Mouse (Mus musculus) kidney, embryonic 15.5 days (tissue): ENCODE measurements around the gene Mrps9. TPM values are rescaled to one million over a fixed set of nuclear protein-coding genes. Genes with fewer than 3 reads are reported as not detected.

Source experiments
- ATAC-seq: fragments of 200-750 bp; cut with Nextera tagmentation; replicated peaks from 2 replicates; pipeline ENCODE4 v1.8.0; 2017; ENCODE audit warnings: moderate TSS enrichment; ENCODE audit not compliant: low FRiP score
- H3K27ac ChIP-seq: fragments of 300-500 bp; sonication (generic); 2 replicates; pipeline ENCODE4 v1.5.1; 2015; ENCODE audit warnings: mild to moderate bottlenecking, inconsistent platforms
- H3K27me3 ChIP-seq: fragments of 300-500 bp; sonication (generic); 2 replicates; pipeline ENCODE4 v1.6.1; 2015; ENCODE audit warnings: inconsistent platforms
- H3K36me3 ChIP-seq: fragments of 300-500 bp; sonication (generic); 2 replicates; pipeline ENCODE4 v1.6.1; 2015; ENCODE audit warnings: inconsistent platforms
- H3K4me1 ChIP-seq: fragments of 300-500 bp; sonication (generic); 2 replicates; pipeline ENCODE4 v1.6.1; 2015; ENCODE audit warnings: inconsistent platforms
- H3K4me2 ChIP-seq: fragments of 300-500 bp; sonication (generic); 2 replicates; pipeline ENCODE4 v1.6.1; 2015; ENCODE audit warnings: moderate library complexity, mild to moderate bottlenecking, inconsistent platforms
- H3K4me3 ChIP-seq: fragments of 300-500 bp; sonication (generic); replicated peaks from 2 replicates; pipeline ENCODE4 v1.5.1; 2015; ENCODE audit warnings: mild to moderate bottlenecking, inconsistent platforms
- H3K9ac ChIP-seq: fragments of 300-500 bp; sonication (generic); 2 replicates; pipeline ENCODE4 v1.6.1; 2015; ENCODE audit warnings: mild to moderate bottlenecking, inconsistent platforms
- H3K9me3 ChIP-seq: fragments of 300-500 bp; sonication (generic); replicated peaks from 2 replicates; pipeline ENCODE4 v1.6.1; 2016; ENCODE audit warnings: inconsistent platforms
- WGBS: fragments of 180-500 bp; shearing (Covaris S2); methylation state at CpG from one replicate; pipeline ENCODE4 v1.1.7; 2015; ENCODE audit warnings: mixed read lengths; 5-methylcytosine and 5-hydroxymethylcytosine counted together
- polyA plus RNA-seq: library from polyadenylated mRNA; unstranded; fragments of >200 nt; fragmentation: Nextera tagmentation; extraction: Ambion mirVana; gene quantifications from 2 replicates; pipeline ENCODE4 v1.2.1, GENCODE M21; 2015

Mrps9 gene
- polyA plus RNA-seq = 56.3 and 58.8 TPM in 2 replicates

DNA sequence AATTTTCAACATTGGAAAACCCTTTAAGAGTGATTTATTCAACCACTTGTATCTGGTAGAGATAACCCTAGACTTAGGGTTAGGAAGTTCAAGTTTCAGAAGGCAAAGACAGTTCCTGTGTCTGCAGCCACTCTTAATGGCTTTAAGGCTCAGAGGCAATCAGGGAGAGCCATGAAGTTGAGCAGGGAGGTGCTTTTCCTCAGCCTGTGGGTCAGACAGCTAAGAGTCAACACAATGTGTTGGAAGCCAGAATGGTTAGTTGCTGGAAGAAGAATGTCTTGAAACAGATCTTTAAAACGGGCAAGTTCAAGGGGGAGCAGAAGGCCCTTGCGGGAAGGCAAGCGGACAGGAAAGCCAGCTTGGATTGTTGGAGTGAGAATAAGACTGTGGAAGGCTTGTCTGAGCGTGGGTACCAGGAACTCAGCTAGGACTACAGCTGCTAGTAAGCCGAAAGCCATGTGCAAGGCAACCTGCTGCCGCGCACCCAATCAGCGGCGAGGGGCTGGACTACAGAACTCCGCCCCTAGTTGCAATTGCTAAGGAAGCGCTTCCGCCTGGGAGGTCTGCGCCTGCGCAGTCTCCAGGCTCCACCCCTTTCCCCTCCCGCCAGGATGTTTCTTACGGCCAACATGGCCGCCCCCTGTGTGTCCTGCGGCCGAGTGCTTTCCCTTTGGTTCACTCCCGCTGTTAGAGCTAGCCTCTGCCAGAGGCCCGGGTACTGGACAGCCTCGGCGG lies at the start of gene Mrps9:
Mrps9 (plus strand) TSS at position 571 of the 735 bp plus-strand sequence.
- H3K27ac ChIP-seq = peak within 1 kb of the TSS; percentile 67
- peaks cover 9% of the 10 kb centered on the region for H3K4me1 ChIP-seq
- peak; percentile 100 for ATAC-seq
- peak within 1 kb of the TSS; percentile 93 for H3K4me3 ChIP-seq
- 0 out of 2 replicates have a peak, but pooled peaks cover 3% of the 10 kb centered on the region for H3K27me3 ChIP-seq
- H3K36me3 ChIP-seq = no peaks in the 10 kb centered on the region
- H3K9ac ChIP-seq = peak within 1 kb of the TSS; percentile 74
- WGBS = under 1% methylated on average over 23 of the region's 23 CpGs
- H3K9me3 ChIP-seq = no peaks in the 10 kb centered on the region
- peak within 1 kb of the TSS; percentile 68 for H3K4me2 ChIP-seq

DNA sequence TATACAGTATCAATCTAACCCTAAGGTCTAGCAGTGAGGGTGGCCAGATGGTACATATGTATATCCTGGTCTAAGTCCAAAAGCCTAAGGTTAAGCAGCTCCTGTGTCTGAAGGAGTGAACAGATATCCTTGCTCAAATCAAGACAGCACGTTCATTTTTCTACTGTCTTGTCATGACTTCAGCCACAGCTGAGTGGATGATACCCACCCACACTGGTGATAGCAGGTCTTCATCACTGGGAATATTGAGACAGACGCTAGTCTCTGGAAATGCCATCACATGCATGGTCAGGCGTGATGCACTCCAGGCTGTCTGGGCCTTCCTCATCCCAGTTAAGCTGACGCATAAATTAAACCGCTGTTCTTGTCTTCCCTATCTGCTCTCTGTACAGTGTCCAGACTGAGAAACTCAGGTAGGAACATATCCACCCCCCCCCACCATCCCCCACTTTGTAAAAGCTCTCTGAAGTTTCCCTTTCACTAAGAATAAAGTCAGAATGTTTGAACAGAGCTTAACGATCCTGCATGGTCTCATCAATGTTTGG lies 37.7 kb upstream of the Mrps9 start:
- no peak overlapping the region for H3K27ac ChIP-seq
- ATAC-seq = peak; percentile 70
- H3K9ac ChIP-seq = no peak overlapping the region
- no peaks in the 10 kb centered on the region for H3K27me3 ChIP-seq
- no peaks in the 10 kb centered on the region for H3K9me3 ChIP-seq
- H3K4me2 ChIP-seq = no peak overlapping the region
- 62% methylated on average over 6 of the region's 6 CpGs for WGBS
- H3K4me1 ChIP-seq = no peaks in the 10 kb centered on the region
- no peak overlapping the region for H3K4me3 ChIP-seq
- no peaks in the 10 kb centered on the region for H3K36me3 ChIP-seq

DNA sequence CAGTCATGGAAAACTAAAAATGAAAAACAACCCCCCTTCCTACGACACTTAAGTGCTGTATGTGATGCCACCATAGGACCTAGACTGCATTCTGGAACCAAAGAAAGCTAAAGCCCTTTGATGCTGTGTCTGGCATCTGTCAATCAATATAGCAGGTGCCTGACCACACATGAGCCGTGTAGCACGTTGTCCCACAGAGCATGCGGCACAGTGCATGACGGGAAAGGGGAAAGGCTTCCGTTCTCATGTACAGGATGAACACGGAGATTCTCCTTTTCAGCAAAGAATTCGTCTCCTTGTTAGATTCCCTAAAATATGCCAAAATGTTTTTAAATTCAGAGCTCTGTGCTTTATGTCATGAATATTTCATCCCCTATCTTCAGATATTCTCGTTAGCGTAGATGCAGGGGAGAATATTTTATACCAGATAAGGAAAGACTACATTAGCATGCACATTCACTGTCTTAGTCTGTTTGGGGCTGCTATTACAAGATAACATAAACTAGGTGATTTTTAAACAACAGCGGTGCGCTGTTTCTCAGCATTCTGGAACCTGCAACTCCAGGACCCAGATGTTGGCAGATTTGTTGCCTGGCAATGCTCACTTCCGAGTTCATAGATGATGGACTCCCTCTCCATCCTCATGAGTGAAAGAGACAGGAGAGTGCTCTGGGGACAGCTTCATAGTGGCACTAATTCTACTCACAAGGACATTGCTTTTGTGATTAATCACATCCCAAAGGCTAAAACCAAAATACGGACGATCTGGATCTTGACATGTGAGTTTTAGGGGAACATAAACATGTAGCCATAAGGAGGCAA lies 36.0 kb upstream of the Mrps9 start:
- no peaks in the 10 kb centered on the region for H3K36me3 ChIP-seq
- H3K4me1 ChIP-seq = no peaks in the 10 kb centered on the region
- no peak overlapping the region for H3K9ac ChIP-seq
- no peaks in the 10 kb centered on the region for H3K27me3 ChIP-seq
- H3K4me3 ChIP-seq = no peak overlapping the region
- H3K4me2 ChIP-seq = no peak overlapping the region
- H3K27ac ChIP-seq = no peak overlapping the region
- WGBS = 86% methylated on average over 15 of the region's 15 CpGs
- H3K9me3 ChIP-seq = no peaks in the 10 kb centered on the region
- ATAC-seq = no peak

GRCm38 (mm10) chr1:42851398-42851767 lies 350 bp downstream of the Mrps9 start:
- H3K4me1 ChIP-seq = peaks cover 9% of the 10 kb centered on the region
- peak overlapping the region; percentile 67 for H3K27ac ChIP-seq
- H3K9me3 ChIP-seq = no peaks in the 10 kb centered on the region
- peak overlapping the region; percentile 68 for H3K4me2 ChIP-seq
- 0 out of 2 replicates have a peak, but pooled peaks cover 3% of the 10 kb centered on the region for H3K27me3 ChIP-seq
- WGBS = under 1% methylated on average over 21 of the region's 21 CpGs
- peak overlapping the region; percentile 74 for H3K9ac ChIP-seq
- peak; percentile 65 for ATAC-seq
- H3K36me3 ChIP-seq = no peaks in the 10 kb centered on the region
- peak overlapping the region; percentile 93 for H3K4me3 ChIP-seq

GRCm38 (mm10) chr1:42851810-42852209 lies 777 bp downstream of the Mrps9 start:
- peak overlapping the region; percentile 67 for H3K27ac ChIP-seq
- H3K27me3 ChIP-seq = 0 out of 2 replicates have a peak, but pooled peaks cover 3% of the 10 kb centered on the region
- H3K9me3 ChIP-seq = no peaks in the 10 kb centered on the region
- H3K36me3 ChIP-seq = no peaks in the 10 kb centered on the region
- H3K4me1 ChIP-seq = peaks cover 9% of the 10 kb centered on the region
- peak overlapping the region; percentile 68 for H3K4me2 ChIP-seq
- H3K4me3 ChIP-seq = peak overlapping the region; percentile 93
- 3% methylated on average over 16 of the region's 16 CpGs for WGBS
- ATAC-seq = no peak
- peak overlapping the region; percentile 74 for H3K9ac ChIP-seq

GRCm38 (mm10) chr1:42864719-42865250 lies 13.8 kb downstream of the Mrps9 start:
- Histone ChIP-seq H3K9me3 (no peaks in the 10 kb centered on the region), H3K4me1 (no peaks in the 10 kb centered on the region), H3K27ac (no peak overlapping the region), H3K27me3 (no peaks in the 10 kb centered on the region), H3K9ac (no peak overlapping the region), H3K36me3 (peaks cover 37% of the 10 kb centered on the region), H3K4me3 (no peak overlapping the region), H3K4me2 (no peak overlapping the region)
- WGBS = 90% methylated on average over 5 of the region's 5 CpGs
- peak; percentile 33 for ATAC-seq

DNA sequence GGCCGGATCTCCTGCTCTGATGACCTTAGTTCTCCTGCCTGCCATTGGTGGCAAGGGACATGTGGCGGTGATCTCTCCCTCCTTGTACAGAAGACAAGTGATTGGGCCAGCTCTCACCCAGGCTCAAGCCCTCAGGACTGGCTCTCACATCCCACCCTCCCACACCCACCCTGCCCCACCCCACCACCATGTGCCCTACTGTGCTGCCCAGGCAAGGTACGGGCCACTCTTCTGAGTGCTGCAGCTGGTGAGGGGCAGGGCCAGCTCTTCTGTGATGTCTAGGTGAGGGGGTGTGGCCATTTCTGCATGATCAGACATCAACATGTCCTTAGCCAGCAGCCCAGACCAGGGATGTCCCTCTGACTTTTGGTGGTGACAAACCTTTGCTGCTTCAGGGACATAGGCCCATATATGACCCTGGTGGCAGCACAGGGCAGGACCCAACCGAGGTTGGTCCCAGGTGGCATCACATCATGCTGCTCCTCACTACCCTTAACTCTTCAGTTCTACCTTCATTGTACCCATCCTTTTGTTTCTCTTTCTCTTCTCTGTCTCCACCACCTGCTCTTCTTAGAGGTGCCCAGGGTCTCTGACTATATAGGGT lies 14.4 kb downstream of the Mrps9 start:
- ATAC-seq = peak; percentile 33
- Histone ChIP-seq H3K4me1 (no peaks in the 10 kb centered on the region), H3K36me3 (peaks cover 37% of the 10 kb centered on the region), H3K27me3 (no peaks in the 10 kb centered on the region), H3K4me3 (no peak overlapping the region), H3K27ac (no peak overlapping the region), H3K9me3 (no peaks in the 10 kb centered on the region), H3K4me2 (no peak overlapping the region), H3K9ac (no peak overlapping the region)
- 96% methylated on average over 4 of the region's 4 CpGs for WGBS

DNA sequence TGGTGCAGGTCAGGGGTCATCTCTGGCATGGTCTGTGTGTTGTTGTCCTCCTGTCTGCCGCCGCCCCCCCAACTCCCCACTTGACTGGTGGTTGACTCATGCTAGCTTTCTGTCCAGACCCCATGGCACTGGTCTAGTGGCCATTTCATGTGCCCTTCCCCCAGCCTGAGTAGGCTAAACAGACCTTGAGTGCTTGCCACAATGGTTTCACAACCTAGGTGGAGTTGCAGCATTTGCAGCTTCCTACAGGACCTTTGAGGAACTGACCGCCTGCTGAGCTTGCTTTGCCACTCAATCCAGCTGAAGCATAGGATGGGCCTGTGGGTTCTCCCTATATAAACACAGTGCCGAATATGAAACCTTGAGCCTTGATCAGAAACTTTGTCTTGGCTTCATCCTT lies 15.0 kb downstream of the Mrps9 start:
- no peaks in the 10 kb centered on the region for H3K27me3 ChIP-seq
- peaks cover 37% of the 10 kb centered on the region for H3K36me3 ChIP-seq
- no peak for ATAC-seq
- H3K4me1 ChIP-seq = no peaks in the 10 kb centered on the region
- H3K9me3 ChIP-seq = no peaks in the 10 kb centered on the region
- no peak overlapping the region for H3K27ac ChIP-seq
- 98% methylated on average over 4 of the region's 4 CpGs for WGBS
- no peak overlapping the region for H3K4me2 ChIP-seq
- no peak overlapping the region for H3K9ac ChIP-seq
- no peak overlapping the region for H3K4me3 ChIP-seq

DNA sequence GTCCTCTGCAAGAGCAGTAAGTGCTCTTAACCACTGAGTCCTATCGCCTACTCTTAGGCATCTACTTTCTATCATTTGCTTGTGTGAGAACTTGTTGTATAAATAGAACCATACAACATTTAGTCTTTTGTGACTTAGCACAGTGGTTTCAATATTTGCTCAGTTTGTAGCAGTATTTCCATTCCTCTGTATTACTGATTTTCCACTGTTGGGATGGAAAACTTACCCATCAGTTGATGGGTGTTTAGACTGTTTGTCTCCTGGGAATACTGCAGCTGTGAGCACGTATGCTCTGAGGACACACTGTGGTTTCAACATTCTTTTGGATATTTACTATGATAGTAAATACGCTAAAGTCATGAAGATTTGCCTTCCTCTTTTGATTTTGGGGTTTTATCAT lies 16.2 kb downstream of the Mrps9 start:
- Histone ChIP-seq H3K4me2 (no peak overlapping the region), H3K9ac (no peak overlapping the region), H3K4me3 (no peak overlapping the region), H3K9me3 (no peaks in the 10 kb centered on the region), H3K36me3 (peaks cover 37% of the 10 kb centered on the region), H3K4me1 (no peaks in the 10 kb centered on the region), H3K27ac (no peak overlapping the region), H3K27me3 (no peaks in the 10 kb centered on the region)
- ATAC-seq = no peak
- 94% methylated on average over 3 of the region's 3 CpGs for WGBS

DNA sequence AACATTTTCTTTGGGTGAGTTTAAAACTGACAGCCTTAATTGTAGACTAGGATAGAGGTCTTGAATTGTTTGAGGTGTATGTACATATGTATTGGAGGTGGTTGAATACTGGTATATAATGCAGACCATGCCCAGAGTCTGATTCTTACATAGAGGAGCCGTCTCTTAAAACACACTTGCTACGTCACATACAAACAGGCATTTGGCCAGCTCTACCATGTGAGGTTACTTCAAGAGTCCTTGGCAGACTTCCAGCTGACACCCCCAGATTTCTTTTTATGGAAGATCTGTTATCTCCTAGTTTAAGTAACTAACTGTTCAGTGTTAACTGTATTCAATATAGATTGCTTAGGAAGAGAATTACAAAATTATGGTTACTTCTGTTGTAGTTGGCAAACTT lies 23.1 kb downstream of the Mrps9 start:
- Histone ChIP-seq H3K36me3 (no peaks in the 10 kb centered on the region), H3K27me3 (no peaks in the 10 kb centered on the region), H3K4me2 (no peak overlapping the region), H3K4me1 (peaks cover 3% of the 10 kb centered on the region; the same call in 1 of the 2 replicates), H3K9ac (no peak overlapping the region), H3K27ac (no peak overlapping the region), H3K4me3 (no peak overlapping the region), H3K9me3 (no peaks in the 10 kb centered on the region)
- ATAC-seq = no peak
- WGBS = 78% methylated on average over 2 of the region's 2 CpGs

- 77% methylated on average over 5 of the region's 5 CpGs for WGBS
- H3K4me1 ChIP-seq = peaks cover 3% of the 10 kb centered on the region; the same call in 1 of the 2 replicates
- no peak overlapping the region for H3K27ac ChIP-seq
- H3K9ac ChIP-seq = no peak overlapping the region
- no peaks in the 10 kb centered on the region for H3K9me3 ChIP-seq
- H3K4me2 ChIP-seq = no peak overlapping the region
- ATAC-seq = no peak
- no peak overlapping the region for H3K4me3 ChIP-seq
- peaks cover 4% of the 10 kb centered on the region; the same call in 1 of the 2 replicates for H3K36me3 ChIP-seq
- no peaks in the 10 kb centered on the region for H3K27me3 ChIP-seq
Measured at GRCm38 (mm10) chr1:42875271-42875670, 24.2 kb downstream of the Mrps9 start.
